Mouse (Mus musculus) testis, adult 2 months (tissue): ENCODE measurements around the gene Fchsd2. TPM values are rescaled to one million over a fixed set of nuclear protein-coding genes. Genes with fewer than 3 reads are reported as not detected.

Experiments
- H3K27ac ChIP-seq: fragments of 200-500 bp; 2 replicates; pipeline ENCODE4 v1.5.1; 2012; ENCODE audit warnings: low read depth, low read length; ENCODE audit not compliant: control insufficient read depth, insufficient read depth
- H3K27me3 ChIP-seq: fragments of 200-500 bp; 2 replicates; pipeline ENCODE4 v1.6.1; 2012; ENCODE audit warnings: mild to moderate bottlenecking, low read length, moderate library complexity; ENCODE audit not compliant: control insufficient read depth, insufficient read depth
- H3K36me3 ChIP-seq: fragments of 200-500 bp; 2 replicates; pipeline ENCODE4 v1.6.1; 2012; ENCODE audit warnings: mild to moderate bottlenecking, low read length; ENCODE audit not compliant: control insufficient read depth, insufficient read depth
- H3K4me1 ChIP-seq: fragments of 200-500 bp; 2 replicates; pipeline ENCODE4 v1.6.1; 2012; ENCODE audit warnings: low read length; ENCODE audit not compliant: control insufficient read depth, insufficient read depth
- H3K4me3 ChIP-seq: fragments of 200-500 bp; 2 replicates; pipeline ENCODE4 v1.5.1; 2012; ENCODE audit warnings: low read depth, mild to moderate bottlenecking, low read length, moderate library complexity, mixed read lengths; ENCODE audit not compliant: control insufficient read depth
- CTCF ChIP-seq: fragments of 200-500 bp; IDR thresholded peaks from 2 replicates; pipeline ENCODE4 v1.5.1; 2012; ENCODE audit warnings: low read depth, mild to moderate bottlenecking, inconsistent platforms, low read length, moderate library complexity; ENCODE audit not compliant: control insufficient read depth, insufficient read depth, insufficient replicate concordance
- POLR2A ChIP-seq: fragments of 200-500 bp; IDR thresholded peaks from 2 replicates; pipeline ENCODE4 v1.6.1; 2012; ENCODE audit warnings: low read depth, mild to moderate bottlenecking, inconsistent platforms, low read length, moderate library complexity; ENCODE audit not compliant: control insufficient read depth
- polyA plus RNA-seq: library from polyadenylated mRNA; depleted of rRNA; stranded (reverse); fragments of >200 nt; gene quantifications from 2 replicates; pipeline ENCODE4 v1.2.3, GENCODE M21; 2012

Gene Fchsd2
- polyA plus RNA-seq, 1 experiment: 5.8 TPM

DNA sequence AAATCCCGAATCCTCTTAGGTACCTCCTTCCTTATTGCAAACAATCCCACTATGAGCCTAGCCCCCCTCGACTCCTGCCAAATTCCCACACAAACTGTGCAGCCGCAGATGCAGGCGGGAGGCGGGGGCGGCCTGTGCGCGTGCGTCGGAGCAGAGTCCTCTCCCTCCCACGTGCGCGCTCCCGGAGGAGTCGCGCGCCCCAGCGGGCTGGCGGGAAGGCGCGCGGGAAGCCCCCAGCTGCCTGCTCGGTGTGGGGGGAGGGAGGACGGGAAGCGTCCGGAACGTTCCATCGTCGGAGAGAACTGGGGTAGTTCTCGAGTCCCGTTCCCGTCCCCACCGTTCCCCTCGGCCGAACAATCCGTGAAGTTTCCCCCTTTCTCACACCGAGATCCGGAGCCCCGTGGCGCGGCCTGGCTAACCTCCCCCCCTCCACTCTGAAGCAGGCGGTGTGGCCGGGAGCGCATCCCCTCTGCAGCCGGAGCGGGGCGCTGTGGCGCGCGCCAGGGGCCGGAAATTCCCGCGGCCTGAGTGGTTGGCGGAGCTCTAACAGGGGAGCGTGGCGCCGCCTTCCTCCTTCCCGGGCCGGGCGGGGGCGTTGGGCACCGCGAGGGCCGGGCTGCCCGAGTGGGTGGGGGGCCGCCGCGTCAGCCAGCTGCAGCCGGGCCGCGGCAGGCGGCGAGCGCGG, 15.4 kb downstream of the Fchsd2 start:
- peak overlapping the region; percentile 88 for H3K27ac ChIP-seq
- no peaks in the 10 kb centered on the region for H3K36me3 ChIP-seq
- peaks cover 21% of the 10 kb centered on the region for H3K4me1 ChIP-seq
- no peaks in the 10 kb centered on the region for H3K27me3 ChIP-seq
- peak; percentile 56; the same call in 1 of the 2 replicates for TF ChIP-seq CTCF
- no peak for TF ChIP-seq POLR2A
- peak overlapping the region; percentile 98 for H3K4me3 ChIP-seq

DNA sequence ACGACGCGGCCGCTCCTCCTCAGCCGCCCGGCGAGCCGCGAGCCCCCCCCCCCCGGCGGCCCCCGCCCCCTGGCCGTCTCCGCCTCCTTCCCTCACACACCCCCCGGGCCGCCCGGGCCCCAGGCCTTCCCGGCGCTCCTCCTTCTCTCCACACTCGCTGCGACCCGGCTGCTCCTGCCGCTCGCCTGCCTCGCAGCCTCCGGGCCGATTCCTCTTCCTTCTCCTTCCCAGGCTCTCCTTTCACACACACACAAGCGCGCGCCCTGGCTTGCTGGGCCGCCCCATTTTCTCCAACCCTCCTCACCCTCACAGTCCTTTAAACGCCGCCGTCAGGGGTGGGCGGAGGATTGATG, 16.0 kb downstream of the Fchsd2 start:
- peak overlapping the region; percentile 98 for H3K4me3 ChIP-seq
- peaks cover 21% of the 10 kb centered on the region for H3K4me1 ChIP-seq
- peak; percentile 48; the same call in 1 of the 2 replicates for TF ChIP-seq POLR2A
- no peak for TF ChIP-seq CTCF
- H3K27me3 ChIP-seq: no peaks in the 10 kb centered on the region
- peak overlapping the region; percentile 93 for H3K27ac ChIP-seq
- no peaks in the 10 kb centered on the region for H3K36me3 ChIP-seq

DNA sequence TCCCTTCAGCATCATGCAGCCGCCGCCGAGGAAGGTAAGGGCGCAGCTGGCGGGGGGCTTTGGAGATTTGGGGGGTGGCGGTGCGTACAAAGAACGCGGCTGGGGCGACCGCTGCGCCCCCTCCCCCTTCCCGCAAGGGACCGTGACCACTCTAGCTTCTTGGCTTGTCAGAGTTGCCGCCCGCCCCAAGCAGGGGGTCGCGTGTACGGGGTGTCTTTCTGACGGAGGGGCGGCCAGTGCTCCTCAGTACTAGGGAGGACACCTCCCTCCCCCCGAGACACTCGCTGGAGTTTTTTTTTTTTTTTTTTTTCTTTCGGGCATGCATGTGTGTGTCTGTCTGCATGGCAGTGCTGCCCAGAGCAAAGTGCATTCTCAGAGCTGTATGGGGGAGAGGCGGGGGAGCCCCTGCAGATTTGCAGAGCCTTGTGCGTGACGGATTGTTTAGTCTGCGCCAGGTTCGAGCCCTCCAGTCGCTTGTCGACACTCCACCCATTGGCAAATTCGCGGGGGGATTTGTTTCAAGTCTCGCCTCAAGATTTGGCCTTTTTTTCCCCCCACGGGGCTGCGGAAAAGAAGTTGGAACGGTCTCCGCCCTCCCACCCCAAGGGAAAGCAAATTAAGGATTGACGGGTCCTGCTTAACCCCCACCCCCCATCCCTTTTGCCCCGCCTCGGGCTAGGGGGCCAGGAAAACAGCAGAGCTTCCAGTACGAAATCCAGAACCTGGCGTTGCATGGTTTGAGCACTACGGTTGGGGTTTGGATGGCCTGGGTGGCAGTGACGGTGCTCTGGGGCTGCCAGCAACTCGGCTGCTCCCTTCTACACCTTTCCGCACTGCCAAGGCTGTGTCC, 16.6 kb downstream of the Fchsd2 start:
- H3K4me3 ChIP-seq: peak overlapping the region; percentile 98
- no peak for TF ChIP-seq POLR2A
- H3K36me3 ChIP-seq: no peaks in the 10 kb centered on the region
- H3K27me3 ChIP-seq: no peaks in the 10 kb centered on the region
- H3K27ac ChIP-seq: peak overlapping the region; percentile 93
- H3K4me1 ChIP-seq: peaks cover 21% of the 10 kb centered on the region

DNA sequence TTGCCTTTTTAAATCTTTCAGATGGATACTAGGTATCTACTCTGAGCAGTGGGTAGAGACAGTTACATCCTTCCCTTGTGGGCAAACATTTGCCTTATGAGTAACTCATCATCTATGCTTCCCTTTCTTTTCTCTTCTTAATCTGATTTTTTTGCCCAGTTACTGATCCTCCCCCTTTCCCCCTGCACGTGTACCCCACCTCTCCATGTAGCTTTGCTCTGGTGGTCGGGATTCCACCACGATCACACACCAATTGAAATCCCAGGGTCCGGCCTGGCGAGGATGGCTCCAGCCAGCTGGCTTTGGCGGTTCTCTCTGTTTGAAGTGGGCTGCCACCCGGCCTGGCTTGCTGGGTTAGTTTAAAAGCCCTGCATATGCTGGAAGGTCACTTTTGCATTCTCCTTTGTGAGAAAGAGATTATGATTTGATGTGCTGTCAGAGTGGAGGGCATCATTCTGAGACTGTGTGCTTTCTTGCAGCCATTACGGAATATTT, 17.2 kb downstream of the Fchsd2 start:
- H3K27ac ChIP-seq: 0 out of 2 replicates have a peak overlapping the region, but pooled peaks have one; percentile 44
- H3K27me3 ChIP-seq: no peaks in the 10 kb centered on the region
- TF ChIP-seq CTCF (no peak), POLR2A (no peak)
- H3K4me3 ChIP-seq: peak overlapping the region; percentile 98
- H3K36me3 ChIP-seq: no peaks in the 10 kb centered on the region
- H3K4me1 ChIP-seq: peaks cover 21% of the 10 kb centered on the region

DNA sequence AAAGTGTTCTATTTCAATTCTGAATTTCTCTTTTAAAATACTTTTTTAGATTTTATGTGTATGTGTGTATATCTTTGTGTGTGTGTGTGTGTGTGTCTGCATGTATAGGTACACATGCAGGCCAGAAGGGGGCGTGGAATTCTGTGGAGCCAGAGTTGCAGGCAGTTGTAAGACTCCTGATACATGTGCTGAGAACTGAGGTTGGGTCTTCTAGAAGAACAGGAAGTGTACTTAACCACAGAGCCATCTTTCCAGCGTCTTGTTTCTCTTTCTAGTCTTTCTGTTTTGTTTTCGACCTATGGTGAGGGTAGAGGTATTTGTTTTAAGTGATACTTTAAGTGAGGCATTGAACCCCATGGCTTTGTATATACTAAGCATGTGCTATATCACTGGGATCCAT, 20.7 kb downstream of the Fchsd2 start:
- Histone ChIP-seq H3K27ac (no peak overlapping the region), H3K27me3 (no peaks in the 10 kb centered on the region), H3K4me1 (peaks cover 12% of the 10 kb centered on the region), H3K4me3 (no peak overlapping the region), H3K36me3 (no peaks in the 10 kb centered on the region)
- no peak for TF ChIP-seq POLR2A
- TF ChIP-seq CTCF: no peak

DNA sequence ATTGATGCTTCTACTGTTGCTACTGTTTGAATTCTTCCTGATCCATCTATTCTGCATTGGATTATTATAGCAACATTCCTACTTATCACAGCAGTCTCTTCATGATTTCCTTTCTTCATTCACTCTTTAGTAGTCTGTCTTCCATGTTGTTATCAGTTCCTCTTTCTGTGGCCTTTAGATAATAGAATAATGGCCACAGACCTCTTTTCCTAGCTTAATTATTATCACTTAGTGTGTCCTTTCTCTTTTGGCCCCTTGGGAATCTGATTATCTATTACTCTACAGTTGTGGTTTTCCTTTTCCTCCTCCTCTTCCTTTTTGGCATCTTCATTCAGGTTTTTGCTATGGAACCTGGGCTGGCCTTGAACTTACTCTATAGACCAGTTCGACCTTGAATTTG, 21.7 kb downstream of the Fchsd2 start:
- peaks cover 7% of the 10 kb centered on the region for H3K4me1 ChIP-seq
- no peak overlapping the region for H3K4me3 ChIP-seq
- TF ChIP-seq POLR2A: no peak
- TF ChIP-seq CTCF: no peak
- H3K27ac ChIP-seq: no peak overlapping the region
- H3K36me3 ChIP-seq: no peaks in the 10 kb centered on the region
- no peaks in the 10 kb centered on the region for H3K27me3 ChIP-seq

DNA sequence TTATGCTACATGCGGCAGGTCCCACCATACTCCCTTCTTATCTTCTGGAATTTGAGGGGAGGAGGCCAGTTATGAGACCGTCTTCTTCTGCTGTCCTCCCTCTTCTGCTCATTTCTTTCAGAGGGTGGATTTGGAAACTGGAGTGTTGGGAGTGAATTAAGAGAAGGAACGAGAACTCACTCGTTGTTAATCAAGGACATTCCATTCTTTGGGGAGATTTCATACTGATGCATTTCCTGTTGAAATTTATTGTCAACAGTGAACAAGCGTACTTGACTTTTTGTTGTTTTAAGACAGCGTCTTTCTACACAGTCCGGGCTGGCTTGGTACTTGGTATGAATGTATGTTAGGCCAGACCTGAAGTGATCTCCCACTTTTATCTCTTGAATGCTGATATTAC, 26.7 kb downstream of the Fchsd2 start:
- no peak overlapping the region for H3K4me3 ChIP-seq
- TF ChIP-seq POLR2A: no peak
- TF ChIP-seq CTCF: no peak
- H3K27ac ChIP-seq: peak overlapping the region; percentile 49
- no peaks in the 10 kb centered on the region for H3K4me1 ChIP-seq
- no peaks in the 10 kb centered on the region for H3K36me3 ChIP-seq
- no peaks in the 10 kb centered on the region for H3K27me3 ChIP-seq

DNA sequence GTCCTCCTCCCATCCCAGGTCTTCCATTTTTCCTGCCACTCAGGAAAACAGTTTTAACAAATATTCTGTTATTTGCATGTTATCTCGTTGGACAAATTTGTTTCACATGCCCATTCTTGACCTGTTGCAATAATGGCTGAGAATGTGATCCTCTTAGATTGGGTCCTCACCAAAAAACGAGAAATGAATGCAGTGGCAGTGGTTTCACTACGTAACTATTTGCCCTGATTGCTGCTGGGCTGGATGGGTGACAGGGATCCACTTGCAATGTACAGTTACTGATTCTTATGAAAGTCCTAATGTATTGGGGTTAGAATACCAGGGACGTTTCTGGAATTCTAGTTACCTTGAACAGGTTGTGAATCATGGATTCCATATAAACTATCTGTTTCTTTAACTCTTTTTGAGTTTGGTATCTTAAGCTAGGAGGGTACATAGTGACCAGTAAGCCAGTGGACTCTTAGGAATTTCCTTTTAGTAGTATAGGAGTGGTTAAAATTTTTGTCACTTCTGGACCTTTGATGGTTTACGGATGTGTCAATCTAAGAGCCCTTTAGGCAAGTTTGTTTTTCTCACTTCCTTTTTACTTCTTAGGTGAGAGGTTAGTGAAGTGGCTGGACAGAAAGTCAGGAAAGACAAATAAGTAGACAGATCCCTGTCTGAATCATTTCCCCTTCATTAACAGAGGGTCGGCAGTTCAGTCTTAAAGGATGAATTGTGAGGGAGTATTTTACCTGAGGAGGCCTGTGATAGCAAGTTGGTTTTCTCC, 31.1 kb downstream of the Fchsd2 start:
- Histone ChIP-seq H3K27ac (no peak overlapping the region), H3K4me1 (no peaks in the 10 kb centered on the region), H3K4me3 (no peak overlapping the region), H3K27me3 (no peaks in the 10 kb centered on the region), H3K36me3 (no peaks in the 10 kb centered on the region)
- TF ChIP-seq CTCF: no peak
- TF ChIP-seq POLR2A: no peak
